Mouse (Mus musculus) liver, embryonic 12.5 days (tissue): Measurements from ENCODE around the gene Rptor. TPM values are rescaled to one million over a fixed set of nuclear protein-coding genes. Genes with fewer than 3 reads are reported as not detected.
"Not testable (repeated sequence)": the region's sequence is repeated elsewhere in the genome, so short reads cannot be mapped to it uniquely, and the experiment has no call there.

ENCODE experiments used
- ATAC-seq: fragments of 200-750 bp; cut with Nextera tagmentation; 2 replicates; pipeline ENCODE4 v1.8.0; 2017; ENCODE audit warnings: moderate number of reproducible peaks, mild to moderate bottlenecking, moderate library complexity
- H3K27ac ChIP-seq: fragments of 300-500 bp; sonication (generic); 2 replicates; pipeline ENCODE4 v1.5.1; 2016; ENCODE audit warnings: mild to moderate bottlenecking
- H3K27me3 ChIP-seq: fragments of 300-500 bp; sonication (generic); replicated peaks from 2 replicates; pipeline ENCODE4 v1.6.1; 2016; ENCODE audit warnings: mild to moderate bottlenecking, moderate library complexity
- H3K36me3 ChIP-seq: fragments of 300-500 bp; sonication (generic); 2 replicates; pipeline ENCODE4 v1.6.1; 2016; ENCODE audit warnings: mild to moderate bottlenecking, moderate library complexity
- H3K4me1 ChIP-seq: fragments of 300-500 bp; sonication (generic); 2 replicates; pipeline ENCODE4 v1.6.1; 2016
- H3K4me2 ChIP-seq: fragments of 300-500 bp; sonication (generic); 2 replicates; pipeline ENCODE4 v1.6.1; 2016; ENCODE audit warnings: mild to moderate bottlenecking, moderate library complexity
- H3K4me3 ChIP-seq: fragments of 300-500 bp; sonication (generic); 2 replicates; pipeline ENCODE4 v1.5.1; 2016; ENCODE audit warnings: mild to moderate bottlenecking, moderate library complexity
- H3K9ac ChIP-seq: fragments of 300-500 bp; sonication (generic); 2 replicates; pipeline ENCODE4 v1.6.1; 2016; ENCODE audit warnings: mild to moderate bottlenecking, moderate library complexity
- H3K9me3 ChIP-seq: fragments of 300-500 bp; sonication (generic); replicated peaks from 2 replicates; pipeline ENCODE4 v1.6.1; 2016; ENCODE audit warnings: mild to moderate bottlenecking, moderate library complexity
- WGBS: fragments of 180-500 bp; shearing (Covaris S2); methylation state at CpG from one replicate; pipeline ENCODE4 v1.1.7; 2016; ENCODE audit not compliant: insufficient replicate concordance; 5-methylcytosine and 5-hydroxymethylcytosine counted together
- polyA plus RNA-seq: library from polyadenylated mRNA; unstranded; fragments of >200 nt; fragmentation: Nextera tagmentation; extraction: Ambion mirVana; gene quantifications from 2 replicates; pipeline ENCODE4 v1.2.1, GENCODE M21; 2016

The Rptor gene
- polyA plus RNA-seq, 1 experiment from 2014 or later, result 11.3 TPM

- ATAC-seq, result peak; percentile 89
- not testable (repeated sequence) for H3K9ac ChIP-seq, H3K27me3 ChIP-seq, H3K9me3 ChIP-seq, H3K4me2 ChIP-seq, H3K4me3 ChIP-seq
- Histone ChIP-seq H3K27ac (peak overlapping the region; percentile 6; the same call in 1 of the 2 replicates), H3K4me1 (peaks cover 83% of the 10 kb centered on the region), H3K36me3 (peaks cover 12% of the 10 kb centered on the region)
- 15% methylated on average over 4 of the region's 4 CpGs for WGBS
Observed at GRCm38 (mm10) chr11:119661479-119661878, 58.8 kb downstream of the Rptor start.

GRCm38 (mm10) chr11:119663876-119664275 lies 61.2 kb downstream of the Rptor start:
- peaks cover 6% of the 10 kb centered on the region; the same call in 1 of the 2 replicates for H3K36me3 ChIP-seq
- H3K27me3 ChIP-seq, result no peaks in the 10 kb centered on the region
- no peak overlapping the region for H3K4me2 ChIP-seq
- no peak overlapping the region for H3K4me3 ChIP-seq
- ATAC-seq, result no peak
- peaks cover 76% of the 10 kb centered on the region for H3K4me1 ChIP-seq
- no peak overlapping the region for H3K27ac ChIP-seq
- no peaks in the 10 kb centered on the region for H3K9me3 ChIP-seq
- WGBS, result 86% methylated on average over 2 of the region's 2 CpGs
- no peak overlapping the region for H3K9ac ChIP-seq

GRCm38 (mm10) chr11:119664678-119665307 lies 62.1 kb downstream of the Rptor start:
- no peak for ATAC-seq
- Histone ChIP-seq H3K4me3 (no peak overlapping the region), H3K4me1 (peaks cover 73% of the 10 kb centered on the region)

GRCm38 (mm10) chr11:119665308-119665702 lies 62.6 kb downstream of the Rptor start:
- Histone ChIP-seq H3K27me3 (no peaks in the 10 kb centered on the region), H3K36me3 (no peaks in the 10 kb centered on the region), H3K4me1 (peaks cover 74% of the 10 kb centered on the region), H3K9me3 (no peaks in the 10 kb centered on the region), H3K27ac (no peak overlapping the region), H3K4me3 (no peak overlapping the region), H3K9ac (no peak overlapping the region), H3K4me2 (no peak overlapping the region)
- 76% methylated on average over 5 of the region's 5 CpGs for WGBS
- ATAC-seq, result no peak

More at GRCm38 (mm10) chr11:119664678-119665307, 62.1 kb downstream of the Rptor start:
- Histone ChIP-seq H3K4me2 (no peak overlapping the region), H3K27ac (no peak overlapping the region), H3K27me3 (no peaks in the 10 kb centered on the region), H3K9ac (no peak overlapping the region), H3K9me3 (no peaks in the 10 kb centered on the region), H3K36me3 (no peaks in the 10 kb centered on the region)
- 78% methylated on average over 10 of the region's 10 CpGs for WGBS

GRCm38 (mm10) chr11:119666567-119667108 lies 63.9 kb downstream of the Rptor start:
- no peak overlapping the region for H3K27ac ChIP-seq
- no peak overlapping the region for H3K4me3 ChIP-seq
- no peaks in the 10 kb centered on the region for H3K27me3 ChIP-seq
- H3K4me1 ChIP-seq, result peaks cover 77% of the 10 kb centered on the region
- H3K9ac ChIP-seq, result no peak overlapping the region
- H3K9me3 ChIP-seq, result no peaks in the 10 kb centered on the region
- 57% methylated on average over 2 of the region's 2 CpGs for WGBS
- ATAC-seq, result no peak
- H3K4me2 ChIP-seq, result no peak overlapping the region
- H3K36me3 ChIP-seq, result no peaks in the 10 kb centered on the region

- Histone ChIP-seq H3K9me3 (no peaks in the 10 kb centered on the region), H3K9ac (peak overlapping the region; percentile 59), H3K4me1 (peaks cover 80% of the 10 kb centered on the region), H3K36me3 (peaks cover 20% of the 10 kb centered on the region), H3K27me3 (no peaks in the 10 kb centered on the region), H3K27ac (peak overlapping the region; percentile 85), H3K4me2 (peak overlapping the region; percentile 73), H3K4me3 (peak overlapping the region; percentile 48)
- ATAC-seq, result peak; percentile 95
- 13% methylated on average over 11 of the region's 11 CpGs for WGBS
Observed at GRCm38 (mm10) chr11:119670690-119671666, 68.3 kb downstream of the Rptor start.

GRCm38 (mm10) chr11:119672041-119672440 lies 69.3 kb downstream of the Rptor start:
- Histone ChIP-seq H3K4me2 (peak overlapping the region; percentile 73), H3K36me3 (peaks cover 20% of the 10 kb centered on the region), H3K9ac (peak overlapping the region; percentile 59), H3K27ac (peak overlapping the region; percentile 85; the same call in 1 of the 2 replicates), H3K27me3 (no peaks in the 10 kb centered on the region), H3K4me3 (peak overlapping the region; percentile 48), H3K4me1 (peaks cover 80% of the 10 kb centered on the region), H3K9me3 (no peaks in the 10 kb centered on the region)
- WGBS, result 52% methylated on average over 2 of the region's 2 CpGs
- ATAC-seq, result no peak

- Histone ChIP-seq H3K9ac (no peak overlapping the region), H3K4me2 (peak overlapping the region; percentile 73), H3K27ac (no peak overlapping the region), H3K36me3 (peaks cover 20% of the 10 kb centered on the region), H3K4me3 (no peak overlapping the region), H3K27me3 (no peaks in the 10 kb centered on the region), H3K9me3 (no peaks in the 10 kb centered on the region), H3K4me1 (peaks cover 82% of the 10 kb centered on the region)
- WGBS, result 60% methylated on average over 4 of the region's 4 CpGs
- ATAC-seq, result no peak
Observed at GRCm38 (mm10) chr11:119672775-119673174, 70.1 kb downstream of the Rptor start.

- no peak for ATAC-seq
Observed at GRCm38 (mm10) chr11:119674835-119675234, 72.1 kb downstream of the Rptor start.

GRCm38 (mm10) chr11:119675546-119675945 lies 72.8 kb downstream of the Rptor start:
- WGBS, result 78% methylated on average over 6 of the region's 6 CpGs
- Histone ChIP-seq H3K4me3 (no peak overlapping the region), H3K9me3 (no peaks in the 10 kb centered on the region), H3K36me3 (peaks cover 20% of the 10 kb centered on the region), H3K4me2 (no peak overlapping the region), H3K9ac (no peak overlapping the region), H3K27me3 (no peaks in the 10 kb centered on the region), H3K27ac (no peak overlapping the region), H3K4me1 (peaks cover 73% of the 10 kb centered on the region)
- no peak for ATAC-seq

More at GRCm38 (mm10) chr11:119674835-119675234, 72.1 kb downstream of the Rptor start:
- no peaks in the 10 kb centered on the region for H3K27me3 ChIP-seq
- WGBS, result 83% methylated on average over 4 of the region's 4 CpGs
- peaks cover 80% of the 10 kb centered on the region for H3K4me1 ChIP-seq
- no peak overlapping the region for H3K4me2 ChIP-seq
- H3K36me3 ChIP-seq, result peaks cover 20% of the 10 kb centered on the region
- no peak overlapping the region for H3K4me3 ChIP-seq
- H3K27ac ChIP-seq, result no peak overlapping the region
- no peaks in the 10 kb centered on the region for H3K9me3 ChIP-seq
- H3K9ac ChIP-seq, result no peak overlapping the region

- Histone ChIP-seq H3K4me3 (no peak overlapping the region), H3K27ac (no peak overlapping the region), H3K36me3 (peaks cover 19% of the 10 kb centered on the region), H3K4me2 (no peak overlapping the region), H3K4me1 (peaks cover 68% of the 10 kb centered on the region), H3K9ac (no peak overlapping the region), H3K27me3 (no peaks in the 10 kb centered on the region), H3K9me3 (no peaks in the 10 kb centered on the region)
- ATAC-seq, result peak; percentile 35; the same call in 1 of the 2 replicates
- WGBS, result 34% methylated on average over 7 of the region's 7 CpGs
Observed at GRCm38 (mm10) chr11:119676751-119677411, 74.2 kb downstream of the Rptor start.
